Mouse (Mus musculus) embryo, embryonic 9.5 days (tissue): ENCODE measurements around the gene Rnase9.
A peak's percentile ranks its signal among the peaks of the same experiment; 100 is the strongest.
"Not testable (repeated sequence)": the region's sequence is repeated elsewhere in the genome, so short reads cannot be mapped to it uniquely, and the experiment has no call there.

Experiments used
- DNase-seq: peaks from one replicate; pipeline ENCODE4 v3.0.0-alpha.2; 2017; ENCODE audit errors: extremely low spot score

Gene Rnase9

DNA sequence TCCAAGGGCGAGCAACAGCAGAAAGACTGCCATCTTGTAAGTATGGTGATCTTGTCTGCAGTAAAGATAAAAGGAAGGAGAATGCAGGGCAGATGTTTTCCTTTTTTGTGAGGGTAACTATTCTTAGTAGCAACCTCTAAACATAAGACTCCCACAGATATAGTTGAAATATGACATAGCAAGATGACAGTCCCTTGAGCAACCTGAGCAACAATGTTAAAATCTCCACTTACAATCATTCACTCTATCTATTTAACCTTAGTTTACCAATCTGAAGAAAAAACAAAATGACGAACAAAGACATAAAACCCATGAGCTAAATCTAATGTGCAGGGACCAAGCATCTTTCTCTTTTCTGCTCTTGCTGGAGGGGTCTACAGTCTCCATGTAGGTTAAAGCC, 8.4 kb upstream of the Rnase9 start, which contains the start of gene Rnase11:
Rnase11 (minus strand) TSS at position 101 of the 400 bp plus-strand sequence.
- no peak for DNase-seq

DNA sequence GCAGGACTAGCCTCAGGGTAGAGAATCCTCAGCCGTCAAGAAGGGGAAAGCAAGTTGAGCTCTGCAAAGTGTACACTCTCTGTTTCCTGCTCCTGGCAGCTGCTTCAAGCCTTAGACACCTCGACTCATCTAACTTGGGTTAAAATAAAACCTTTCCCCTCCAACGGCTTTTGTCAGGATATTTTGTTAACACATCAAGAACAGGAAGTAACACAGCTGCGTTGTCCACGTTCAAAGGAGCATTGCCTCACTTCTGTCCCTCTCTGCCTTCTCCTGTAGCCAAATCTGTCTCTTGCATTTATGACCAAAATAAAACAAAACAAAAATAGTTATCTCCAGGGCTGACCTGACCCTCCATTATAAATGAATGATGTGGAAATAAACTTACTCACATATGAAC, 6.2 kb upstream of the Rnase9 start:
- no peak for DNase-seq

DNA sequence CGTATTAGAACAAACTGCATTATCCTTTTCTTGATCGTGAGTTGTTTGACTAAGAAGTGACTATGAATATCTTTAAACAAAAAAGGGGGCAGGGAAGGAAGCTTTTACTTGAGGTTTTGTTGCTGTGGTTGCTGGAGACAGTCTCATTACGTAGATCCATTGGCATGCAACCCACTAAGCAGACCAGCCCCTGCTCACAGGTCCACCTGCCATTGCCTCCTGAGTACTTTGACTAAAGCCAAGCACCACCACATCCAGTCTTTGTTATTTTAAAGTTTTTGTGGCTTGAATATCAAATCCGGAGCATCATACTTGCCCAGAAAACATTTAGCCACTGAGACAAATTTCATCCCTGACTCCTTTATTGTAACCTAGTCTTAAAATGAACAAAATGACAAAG, 5.5 kb downstream of the Rnase9 start:
- DNase-seq: no peak

DNA sequence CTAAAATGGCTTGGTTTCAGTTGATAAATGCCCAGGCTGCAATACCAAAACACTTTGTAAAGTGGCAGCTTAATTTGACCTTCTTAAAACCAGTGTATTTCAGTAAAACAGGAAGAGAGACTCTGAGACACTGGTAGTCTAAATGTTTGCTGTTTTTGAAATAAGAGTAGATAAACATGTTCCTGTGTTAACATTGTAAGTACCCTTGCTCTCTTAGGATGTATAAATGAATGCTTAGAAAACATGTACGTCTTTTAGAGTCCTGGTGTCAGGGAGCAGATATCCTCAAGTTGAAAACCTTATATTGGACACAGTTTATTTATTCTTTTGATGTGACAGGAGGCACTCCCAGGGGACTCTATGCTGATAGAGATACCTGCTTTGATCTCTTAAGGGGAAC, 6.5 kb downstream of the Rnase9 start:
- no peak for DNase-seq

DNA sequence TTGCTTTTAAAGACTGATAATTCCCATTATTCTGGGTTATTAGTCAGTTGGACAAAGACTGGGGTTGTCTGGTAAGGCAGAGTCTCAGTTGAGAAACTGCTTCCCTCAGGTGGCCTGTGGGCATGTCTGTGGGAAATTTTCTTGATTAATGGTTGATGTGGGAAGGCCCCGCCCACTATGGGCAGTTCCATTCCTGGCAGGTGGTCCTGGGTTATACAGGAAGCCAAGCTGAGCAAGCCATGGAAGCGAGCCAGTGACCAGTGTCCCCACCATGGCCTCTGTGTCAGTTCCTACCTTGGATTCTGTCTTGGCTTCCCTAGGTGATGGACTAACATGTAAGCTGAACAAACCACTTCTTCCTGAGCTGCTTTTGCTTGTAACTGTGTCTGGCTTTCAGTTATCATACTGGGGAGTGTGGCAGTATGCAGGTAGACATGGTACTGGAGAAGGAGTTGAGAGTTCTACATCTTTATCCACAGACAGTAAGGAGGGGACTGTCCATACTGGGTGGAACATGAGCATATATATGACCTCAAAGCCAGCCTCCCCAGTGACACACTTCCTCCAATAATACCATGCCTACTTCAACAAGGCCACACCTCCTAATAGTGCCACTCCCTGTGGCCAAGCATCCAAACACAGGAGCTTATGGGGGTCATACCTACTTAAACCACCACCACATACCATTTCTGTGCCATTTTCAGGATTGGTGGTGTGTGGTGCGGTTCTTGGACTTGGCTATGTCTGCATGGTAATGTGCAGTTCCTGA, 14.1 kb downstream of the Rnase9 start:
- DNase-seq: no peak

DNA sequence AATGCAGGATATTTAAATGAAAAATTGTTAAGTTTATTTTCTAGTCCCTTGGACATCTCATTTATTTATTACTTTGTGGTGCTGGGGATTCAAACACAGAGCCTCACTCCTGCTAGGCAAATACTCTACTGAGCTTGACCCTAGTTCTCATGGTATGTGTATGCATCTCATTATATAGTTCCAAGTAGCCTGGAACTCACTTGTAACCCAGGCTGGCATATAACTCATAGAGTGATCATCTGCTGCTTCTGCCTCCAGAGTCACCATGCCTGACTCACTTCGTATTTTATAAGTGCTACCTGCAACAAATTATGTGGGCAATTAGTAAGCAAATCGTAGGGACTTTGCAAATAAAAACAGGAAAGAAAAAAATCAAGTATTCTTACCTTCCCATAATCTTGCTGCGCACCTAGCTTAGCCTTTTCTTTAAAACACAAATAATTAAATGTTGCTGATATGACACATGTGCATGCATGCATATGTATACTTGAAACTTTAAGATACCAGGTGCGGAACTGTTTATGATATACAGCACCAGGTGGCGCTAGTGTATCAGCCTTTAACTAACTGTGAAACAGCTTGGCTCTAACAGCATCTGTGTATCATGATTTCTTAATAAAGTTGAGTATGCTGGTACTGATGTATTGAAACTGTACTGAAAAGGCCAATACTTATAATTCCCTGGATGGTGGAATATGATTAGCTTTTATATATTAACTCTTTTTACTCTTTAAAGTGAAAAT, 15.1 kb downstream of the Rnase9 start:
- peak; percentile 65 for DNase-seq

DNA sequence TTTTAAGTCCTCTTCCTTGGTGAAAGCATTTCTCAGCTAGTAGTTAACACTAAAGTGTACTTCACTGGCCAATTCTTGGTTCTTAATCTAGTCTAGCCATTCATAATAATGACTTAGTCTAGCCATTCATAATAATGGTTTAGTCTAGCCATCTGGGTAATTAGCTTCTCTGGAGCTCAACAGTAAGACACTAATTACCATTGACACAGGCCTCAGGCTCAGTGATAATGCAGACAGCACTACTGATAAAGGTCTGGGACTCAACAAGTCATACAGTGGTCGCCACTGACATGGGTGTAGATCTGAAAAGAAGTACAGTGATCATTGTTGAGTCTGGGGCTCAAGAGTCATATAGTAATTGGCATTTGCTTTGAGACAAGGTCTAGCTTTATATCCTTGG, 16.8 kb downstream of the Rnase9 start:
- no peak for DNase-seq

DNA sequence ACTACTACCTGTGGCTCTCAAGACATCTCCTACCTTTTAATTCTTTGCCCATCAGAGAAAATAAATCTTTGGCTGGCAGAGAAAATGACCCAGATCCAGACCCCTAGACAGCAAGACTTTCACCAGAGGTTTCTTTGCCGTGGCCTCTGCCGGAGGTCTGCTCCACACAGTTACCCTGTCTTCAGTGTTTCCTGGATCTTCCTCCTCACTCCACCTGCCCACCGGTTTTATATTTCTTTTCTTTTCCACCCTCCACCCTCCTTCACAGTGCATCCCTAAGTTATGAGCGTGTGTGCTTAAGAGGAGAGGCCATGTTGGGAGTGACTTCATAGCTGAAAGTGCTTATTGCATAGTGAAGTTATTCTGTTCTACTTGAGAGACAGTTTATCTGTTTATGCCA, 18.2 kb downstream of the Rnase9 start:
- DNase-seq: no peak

DNA sequence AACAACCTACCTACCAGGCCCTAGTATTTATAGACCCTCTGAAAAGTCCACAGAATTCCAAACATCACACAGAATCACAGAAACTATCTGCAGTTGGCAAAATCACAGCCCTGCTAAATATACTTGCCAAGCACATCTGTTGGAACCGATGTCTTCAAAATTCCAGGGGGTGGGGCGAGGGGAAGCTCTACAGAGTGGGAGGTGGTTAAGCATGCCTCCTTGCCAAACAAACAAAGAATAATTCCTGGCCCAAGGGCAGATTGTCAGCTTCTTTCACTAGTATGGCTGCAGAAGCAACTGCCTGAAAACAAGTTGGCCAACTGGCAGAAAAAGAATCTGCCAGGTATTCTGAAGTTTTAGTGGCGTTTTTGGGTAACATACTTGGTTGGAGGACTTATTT, 24.4 kb downstream of the Rnase9 start:
- no peak for DNase-seq

DNA sequence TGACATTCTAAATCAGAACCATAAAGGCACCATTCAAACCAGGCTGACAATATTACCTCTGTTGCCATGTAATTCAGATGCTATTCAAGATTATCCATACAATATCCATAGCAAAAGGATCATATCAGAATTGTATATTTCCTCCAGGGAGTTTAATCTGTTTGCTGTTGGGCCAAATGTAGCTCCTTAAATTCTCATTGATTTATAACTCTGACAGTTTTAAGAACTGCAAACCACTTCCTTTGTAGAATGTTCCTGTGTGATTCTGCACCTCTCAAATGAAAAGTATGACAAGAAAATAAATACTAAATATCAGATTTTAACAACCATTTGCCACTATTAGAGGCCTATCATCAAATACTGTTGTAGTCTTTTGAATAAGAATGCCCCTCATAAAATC, 25.9 kb downstream of the Rnase9 start:
- DNase-seq: no peak

DNA sequence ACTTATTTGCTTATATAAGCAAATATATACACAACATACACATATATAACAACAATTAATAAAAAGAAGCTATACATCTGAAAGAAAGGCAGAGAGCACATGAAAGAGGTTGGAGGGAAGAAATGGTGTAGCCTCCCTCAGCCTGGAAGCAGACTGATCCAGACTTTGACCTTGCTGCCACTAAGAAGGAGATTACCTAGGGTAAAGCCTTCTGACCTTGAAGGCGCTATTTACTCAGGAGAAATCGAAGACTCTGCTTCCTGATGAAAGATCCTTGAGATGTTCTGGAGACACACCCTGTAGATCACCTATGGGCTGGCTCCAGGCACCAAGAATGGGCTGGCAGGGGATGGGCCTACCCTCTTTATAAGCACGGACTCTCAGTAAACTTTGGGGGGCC, 26.9 kb downstream of the Rnase9 start:
- not testable (repeated sequence) for DNase-seq

DNA sequence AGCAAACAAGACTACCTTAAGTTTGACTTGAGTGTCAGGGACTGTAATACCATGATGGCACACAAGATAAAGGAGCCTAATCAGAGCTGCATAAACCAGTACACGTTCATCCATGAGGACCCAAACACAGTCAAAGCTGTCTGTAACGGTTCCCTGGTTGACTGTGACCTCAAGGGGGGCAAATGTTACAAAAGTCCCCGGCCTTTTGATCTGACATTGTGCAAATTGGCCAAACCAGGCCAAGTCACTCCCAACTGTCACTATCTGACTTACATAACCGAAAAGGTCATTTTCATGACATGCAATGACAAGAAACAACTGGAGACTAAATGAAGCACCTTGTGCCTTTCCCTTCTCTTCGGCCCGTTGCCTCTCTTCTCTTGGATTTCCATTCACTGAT, 32.1 kb downstream of the Rnase9 start:
- no peak for DNase-seq

DNA sequence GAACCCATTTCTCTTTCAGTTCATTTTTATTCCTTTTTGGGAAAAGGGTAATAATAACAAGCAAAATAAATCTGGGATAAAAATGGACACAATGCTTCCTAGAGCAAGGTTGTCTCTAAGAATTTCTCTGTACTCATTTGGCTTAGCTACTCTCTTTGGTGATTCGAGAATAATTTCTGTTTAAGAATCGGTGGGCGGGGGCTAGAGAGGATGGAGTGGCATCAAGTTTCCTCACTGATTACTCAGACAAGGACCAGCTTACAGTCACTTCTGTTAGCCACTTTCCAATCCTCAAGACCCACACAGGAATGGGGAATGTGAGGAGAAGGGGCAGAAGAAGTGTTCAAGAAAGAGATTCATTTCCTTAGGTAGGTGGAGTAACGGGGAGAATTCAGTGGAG, 32.9 kb downstream of the Rnase9 start:
- no peak for DNase-seq

DNA sequence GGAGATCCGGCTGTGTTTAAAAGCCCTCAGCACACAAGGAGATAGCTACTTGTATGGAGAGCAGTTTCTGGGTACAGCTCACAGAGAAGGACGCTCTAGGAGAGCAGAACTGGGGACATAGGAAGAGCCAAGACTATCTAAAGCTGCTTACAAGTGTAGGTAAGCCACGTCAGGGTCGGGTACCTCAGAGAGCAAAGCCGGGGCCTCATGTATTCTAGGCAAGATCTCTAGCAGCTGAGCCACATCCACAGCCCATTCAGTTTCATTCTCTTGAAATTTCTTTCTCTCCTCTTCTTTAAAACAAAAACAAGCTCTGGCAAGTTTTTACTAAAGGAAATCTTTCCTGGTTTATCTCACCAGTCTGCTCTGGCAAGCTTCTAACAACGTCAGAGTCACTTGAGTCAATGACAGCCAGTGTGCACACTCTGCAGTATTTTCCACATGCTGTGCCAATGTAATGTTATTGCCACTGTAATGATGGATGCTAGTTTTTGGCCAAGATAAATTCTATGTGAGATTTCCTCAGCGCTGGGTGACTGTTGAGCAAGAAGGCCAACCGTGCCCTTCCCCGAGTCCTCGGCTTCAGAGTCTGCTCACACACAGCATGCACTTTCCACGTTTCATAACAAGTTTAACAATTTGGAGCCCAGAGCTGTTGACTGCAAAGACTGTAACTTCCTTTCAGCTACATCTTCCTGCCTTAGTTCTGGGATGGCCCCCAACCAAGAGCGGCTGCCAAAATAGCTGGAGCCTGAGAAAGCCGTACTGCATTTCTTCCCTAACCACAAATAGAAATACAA, 33.6 kb downstream of the Rnase9 start:
- no peak for DNase-seq

DNA sequence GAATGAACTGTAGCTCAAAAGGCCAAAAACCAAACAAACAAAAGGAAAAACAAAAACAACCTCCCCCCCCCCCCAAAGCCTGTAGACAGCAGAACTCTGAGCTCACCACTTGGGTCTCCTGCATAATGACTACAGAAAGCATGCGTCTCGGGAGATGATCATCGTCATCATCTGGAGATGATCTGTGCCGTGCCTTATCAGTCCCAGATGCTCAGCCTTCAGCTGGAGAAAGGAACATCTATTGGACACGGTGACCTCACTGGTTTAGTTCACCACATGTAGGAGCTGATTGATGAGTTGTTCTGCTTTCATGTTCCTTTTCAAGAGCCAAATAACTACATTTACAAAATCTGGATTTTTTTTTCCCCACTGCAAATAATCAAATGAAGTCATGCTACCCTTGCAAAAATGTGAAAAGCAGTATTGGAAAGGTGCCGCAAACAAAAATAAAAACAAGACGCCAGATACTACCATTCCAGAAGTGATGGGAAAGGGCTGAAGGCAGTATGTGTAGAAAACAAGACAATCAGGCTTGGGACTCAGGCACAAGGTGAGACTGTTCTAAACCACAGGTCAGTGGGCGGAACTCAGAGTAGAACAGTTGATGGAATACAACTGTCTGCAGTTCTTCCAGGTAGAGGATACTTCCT, 34.4 kb downstream of the Rnase9 start, which contains the start of gene Rnase10:
Rnase10 (plus strand) TSS at position 600 of the 650 bp plus-strand sequence.
- DNase-seq: no peak

DNA sequence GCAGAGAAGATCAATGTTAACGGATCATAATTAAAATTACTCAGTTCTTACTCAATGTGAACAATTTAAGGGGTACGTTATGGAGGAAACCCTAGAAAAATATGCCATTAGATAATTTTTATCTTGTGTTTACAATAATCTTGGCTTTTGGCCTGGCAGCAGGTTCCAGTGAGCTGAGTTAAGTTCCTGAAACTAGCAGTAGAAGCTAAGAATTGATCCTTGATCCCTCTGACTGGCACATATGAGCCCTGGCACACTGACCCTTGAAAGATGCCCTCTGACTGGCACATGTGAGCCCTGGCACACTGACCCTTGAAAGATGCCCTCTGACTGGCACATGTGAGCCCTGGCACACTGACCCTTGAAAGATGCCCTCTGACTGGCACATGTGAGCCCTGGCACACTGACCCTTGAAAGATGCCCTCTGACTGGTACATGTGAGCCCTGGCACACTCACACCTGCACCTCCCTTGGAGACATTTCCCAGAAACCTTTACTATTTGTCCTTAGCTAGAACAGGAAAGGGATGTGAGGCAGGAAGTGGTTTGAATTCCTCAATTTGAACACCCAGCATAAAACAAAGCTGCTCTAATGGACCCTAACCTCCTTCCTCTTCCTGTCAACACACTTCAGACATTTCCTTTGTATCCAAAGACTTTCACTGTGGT, 43.5 kb downstream of the Rnase9 start:
- DNase-seq: no peak

DNA sequence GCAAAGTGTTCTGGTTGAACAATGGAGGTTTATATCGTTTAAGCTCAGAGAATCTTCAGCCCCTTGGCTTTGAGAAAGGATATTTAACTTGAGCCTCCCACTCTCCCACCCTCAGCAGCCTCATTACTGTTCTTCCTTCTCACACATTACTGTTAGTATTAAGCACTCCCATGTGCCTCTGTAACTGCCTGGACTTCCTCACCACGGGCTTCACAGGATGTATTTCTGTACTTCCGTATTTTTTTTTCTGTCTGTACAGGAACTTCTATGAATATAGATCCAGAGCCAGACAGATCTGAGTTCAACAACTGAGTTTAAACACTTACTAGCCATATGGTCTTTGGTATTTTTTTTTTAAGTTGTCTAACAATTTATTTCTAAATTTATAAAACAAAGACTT, 44.6 kb downstream of the Rnase9 start:
- no peak for DNase-seq

DNA sequence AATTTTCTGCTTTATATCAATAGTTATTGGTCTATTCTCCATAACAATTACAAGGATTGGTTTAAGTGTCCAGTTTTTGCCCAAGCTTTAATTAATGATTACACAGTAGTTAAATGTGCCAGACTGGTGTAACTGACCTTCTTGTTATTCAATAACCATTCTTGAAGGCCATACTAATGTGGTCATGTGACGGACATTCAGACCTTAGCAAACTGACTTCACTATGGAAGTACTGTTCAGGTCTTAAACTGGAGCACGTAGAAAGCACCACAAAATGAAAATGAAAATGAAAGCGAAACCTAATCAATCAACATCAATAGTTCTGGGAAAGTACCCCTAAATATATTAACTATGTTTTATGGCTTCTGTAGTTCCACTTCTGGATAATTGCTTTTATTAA, 50.6 kb downstream of the Rnase9 start:
- no peak for DNase-seq
